Mouse (Mus musculus) lung, postnatal 0 days (tissue): ENCODE data around the gene Wdpcp.

Experiments
- CTCF ChIP-seq: IDR thresholded peaks from 2 replicates; pipeline ENCODE4 v1.5.1; 2016; ENCODE audit warnings: antibody characterized with exemption, mild to moderate bottlenecking
- EP300 ChIP-seq: IDR thresholded peaks from 2 replicates; pipeline ENCODE4 v1.6.1; 2016; ENCODE audit warnings: antibody characterized with exemption, mild to moderate bottlenecking, control low read depth

GRCm38 (mm10) chr11:21639534-21639933, 67.5 kb downstream of the Wdpcp start:
- TF ChIP-seq CTCF = no peak
- no peak for TF ChIP-seq EP300
